Mouse (Mus musculus) small intestine, adult 2 months (tissue): ENCODE measurements at regions not wholly inside any gene's neighbourhood (a gene's known extent, or its start where the extent isn't known, plus 50 kb on each side); places are given as distances from the start of the nearest gene placed in this dataset.

Experiments
- CTCF ChIP-seq: fragments of 200-500 bp; IDR thresholded peaks from 2 replicates; pipeline ENCODE4 v1.5.1; 2012; ENCODE audit warnings: low read depth, mild to moderate bottlenecking, control low read depth, inconsistent platforms, low read length, moderate library complexity, mixed read lengths; ENCODE audit not compliant: insufficient replicate concordance, insufficient read length; ENCODE audit errors: extremely low read depth
- POLR2A ChIP-seq: fragments of 200-500 bp; IDR thresholded peaks from 2 replicates; pipeline ENCODE4 v1.6.1; 2012; ENCODE audit warnings: low read depth, mild to moderate bottlenecking, control low read depth, inconsistent platforms, low read length, moderate library complexity

- no peak for TF ChIP-seq POLR2A
- no peak for TF ChIP-seq CTCF
Measured at GRCm38 (mm10) chr5:4649858-4650556, 107.8 kb downstream of the Fzd1 start.
